Mouse (Mus musculus) layer of hippocampus, adult 8-10 months (tissue): ENCODE measurements around the gene Fam186b. TPM values are rescaled to one million over a fixed set of nuclear protein-coding genes. Genes with fewer than 3 reads are reported as not detected.

Source experiments
- DNase-seq, 2 experiments: peaks; one replicate each; pipeline ENCODE4 v3.0.0; 2022; ENCODE audit warnings: low spot score in 2 of 2
- total RNA-seq, 4 experiments: library from RNA; stranded (reverse); gene quantifications; 2 replicates each; pipeline ENCODE4 v1.2.4; 2022

Gene Fam186b
- total RNA-seq, 4 experiments from 2014 or later = 0.61 to 2.6 (median 1.6) TPM

GRCm38 (mm10) chr15:99224208-99224911 lies 71.3 kb downstream of the Fam186b start, which contains the start of gene Kcnh3:
TSS of gene Kcnh3 (plus strand) at chr15:99224861.
- DNase-seq = peak; percentile 64 to 72

- DNase-seq = peak; percentile 58 to 67
Observed at GRCm38 (mm10) chr15:99223585-99224207, 72.0 kb downstream of the Fam186b start.

GRCm38 (mm10) chr15:99222794-99223584 lies 72.7 kb downstream of the Fam186b start:
- no peak for DNase-seq

GRCm38 (mm10) chr15:99221315-99221952 lies 74.3 kb downstream of the Fam186b start:
- no peak for DNase-seq

Other genes starting within 250 kb of the Fam186b start
- gene Prph, start 240.7 kb downstream of the Fam186b start, total RNA-seq = 1 to 10 TPM in 3 of 4 experiments, under 1 TPM in 1; 0.96 to 1.9 (median 1.4) TPM
- gene Troap, start 221.3 kb downstream of the Fam186b start, total RNA-seq = under 1 TPM; 0.33 to 0.66 (median 0.46) TPM
- under 1 TPM in 1 of 4 experiments, not detected in 3; 0.21 TPM for gene C1ql4, start 208.1 kb downstream of the Fam186b start, total RNA-seq
- under 1 TPM in 3 of 4 experiments, not detected in 1; 0.31 to 0.39 (median 0.34) TPM for gene Dnajc22, start 202.7 kb downstream of the Fam186b start, total RNA-seq
- gene Spats2, start 170.0 kb downstream of the Fam186b start, total RNA-seq = 10 to 100 TPM; 29.6 to 31.8 (median 30.0) TPM
- 10 to 100 TPM; 77.9 to 90.0 (median 86.8) TPM for gene Kcnh3, start 71.0 kb downstream of the Fam186b start, total RNA-seq
- 10 to 100 TPM; 69.6 to 85.0 (median 73.3) TPM for gene Mcrs1, start 43.9 kb downstream of the Fam186b start, total RNA-seq
- 100 to 1,000 TPM in 1 of 4 experiments, 10 to 100 TPM in 3; 93.1 to 117 (median 99.9) TPM for gene Prpf40b, start 801 bp downstream of the Fam186b start, total RNA-seq
- 10 to 100 TPM in 3 of 4 experiments, 1 to 10 TPM in 1; 8.9 to 19.6 (median 14.1) TPM for gene Fmnl3, start 74.6 kb upstream of the Fam186b start, total RNA-seq
- 100 to 1,000 TPM; 349 to 403 (median 360) TPM for gene Tmbim6, start 97.0 kb upstream of the Fam186b start, total RNA-seq
- 10 to 100 TPM; 15.5 to 24.3 (median 19.8) TPM for gene Nckap5l, start 161.9 kb upstream of the Fam186b start, total RNA-seq
- gene Bcdin3d, start 178.8 kb upstream of the Fam186b start, total RNA-seq = 1 to 10 TPM; 4.9 to 6.1 (median 5.3) TPM
- 100 to 1,000 TPM; 370 to 420 (median 399) TPM for gene Faim2, start 232.3 kb upstream of the Fam186b start, total RNA-seq